Mouse (Mus musculus) kidney, adult 2 months (tissue): Measurements from ENCODE around the gene Hspa5. TPM values are rescaled to one million over a fixed set of nuclear protein-coding genes. Genes with fewer than 3 reads are reported as not detected.
A peak's percentile ranks its signal among the peaks of the same experiment; 100 is the strongest.

ENCODE experiments used
- DNase-seq: peaks from one replicate; pipeline ENCODE4 v3.0.0; 2021
- H3K27ac ChIP-seq: fragments of 200-500 bp; 2 replicates; pipeline ENCODE4 v1.5.1; 2012; ENCODE audit warnings: low read depth, low read length, control low read depth, inconsistent platforms; ENCODE audit not compliant: insufficient read depth
- H3K27me3 ChIP-seq: fragments of 200-500 bp; replicated peaks from 2 replicates; pipeline ENCODE4 v1.6.1; 2012; ENCODE audit warnings: mild to moderate bottlenecking, moderate library complexity, low read length, inconsistent platforms; ENCODE audit not compliant: control insufficient read depth, insufficient read depth
- H3K36me3 ChIP-seq: fragments of 200-500 bp; 2 replicates; pipeline ENCODE4 v1.6.1; 2012; ENCODE audit warnings: mild to moderate bottlenecking, moderate library complexity, low read length, inconsistent platforms; ENCODE audit not compliant: control insufficient read depth, insufficient read depth
- H3K4me1 ChIP-seq: fragments of 200-500 bp; 2 replicates; pipeline ENCODE4 v1.6.1; 2011; ENCODE audit warnings: low read length; ENCODE audit not compliant: control insufficient read depth, insufficient read depth
- H3K4me3 ChIP-seq: fragments of 200-500 bp; 2 replicates; pipeline ENCODE4 v1.5.1; 2011; ENCODE audit warnings: mild to moderate bottlenecking, low read depth, low read length, control low read depth; ENCODE audit not compliant: insufficient read depth
- CTCF ChIP-seq: fragments of 200-500 bp; conservative IDR thresholded peaks from 2 replicates; pipeline ENCODE4 v1.5.1; 2011; ENCODE audit warnings: low read depth, mild to moderate bottlenecking, control low read depth, low read length, moderate library complexity, mixed read lengths; ENCODE audit not compliant: insufficient read depth, insufficient read length
- POLR2A ChIP-seq: fragments of 200-500 bp; IDR thresholded peaks from one replicate; pipeline ENCODE4 v1.6.1; 2011; ENCODE audit warnings: low read depth, low read length, control low read depth
- WGBS: fragments of 180-500 bp; shearing (Covaris S2); methylation state at CpG from one replicate; pipeline ENCODE4 v1.1.7; 2018; 5-methylcytosine and 5-hydroxymethylcytosine counted together
- polyA plus RNA-seq: library from polyadenylated mRNA; depleted of rRNA; stranded (reverse); fragments of >200 nt; gene quantifications from 2 replicates; pipeline ENCODE4 v1.2.3, GENCODE M21; 2012

Hspa5 gene
- polyA plus RNA-seq, 1 experiment = 489 TPM

GRCm38 (mm10) chr2:34741390-34742159 lies 30.2 kb upstream of the Hspa5 start:
- TF ChIP-seq CTCF = no peak
- Histone ChIP-seq H3K4me1 (peaks cover 3% of the 10 kb centered on the region; the same call in 1 of the 2 replicates), H3K27me3 (no peaks in the 10 kb centered on the region), H3K4me3 (no peak overlapping the region), H3K27ac (no peak overlapping the region), H3K36me3 (no peaks in the 10 kb centered on the region)
- WGBS = 88% methylated on average over 12 of the region's 12 CpGs
- DNase-seq = no peak

GRCm38 (mm10) chr2:34742675-34743074 lies 29.1 kb upstream of the Hspa5 start:
- DNase-seq = no peak
- TF ChIP-seq CTCF (no peak), POLR2A (no peak)
- Histone ChIP-seq H3K27me3 (no peaks in the 10 kb centered on the region), H3K36me3 (no peaks in the 10 kb centered on the region), H3K4me3 (no peak overlapping the region), H3K4me1 (peaks cover 3% of the 10 kb centered on the region; the same call in 1 of the 2 replicates), H3K27ac (no peak overlapping the region)
- 82% methylated on average over 8 of the region's 8 CpGs for WGBS

DNA sequence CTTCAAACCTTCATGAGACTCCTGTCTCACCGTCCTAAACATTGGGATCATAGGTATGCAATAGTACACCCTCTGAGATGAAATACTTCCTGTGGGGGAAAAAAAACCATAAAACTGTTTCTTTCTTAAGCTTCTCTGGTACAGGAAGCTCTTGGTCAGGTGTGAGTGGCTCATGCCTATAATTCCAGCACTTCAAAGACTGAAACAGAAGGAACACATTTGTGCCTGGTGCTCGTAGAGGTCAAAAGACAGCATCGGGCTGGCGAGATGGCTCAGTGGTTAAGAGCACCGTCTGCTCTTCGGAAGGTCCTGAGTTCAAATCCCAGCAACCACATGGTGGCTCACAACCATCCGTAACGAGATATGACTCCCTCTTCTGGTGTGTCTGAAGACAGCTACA lies 27.3 kb upstream of the Hspa5 start:
- Histone ChIP-seq H3K27me3 (no peaks in the 10 kb centered on the region), H3K27ac (no peak overlapping the region), H3K4me1 (peaks cover 3% of the 10 kb centered on the region; the same call in 1 of the 2 replicates), H3K36me3 (no peaks in the 10 kb centered on the region), H3K4me3 (no peak overlapping the region)
- WGBS = 87% methylated on average over 8 of the region's 8 CpGs
- no peak for TF ChIP-seq CTCF
- TF ChIP-seq POLR2A = no peak
- DNase-seq = no peak

- no peak overlapping the region for H3K4me3 ChIP-seq
- peaks cover 3% of the 10 kb centered on the region; the same call in 1 of the 2 replicates for H3K4me1 ChIP-seq
- DNase-seq = no peak
- H3K27ac ChIP-seq = no peak overlapping the region
- H3K36me3 ChIP-seq = no peaks in the 10 kb centered on the region
- no peaks in the 10 kb centered on the region for H3K27me3 ChIP-seq
- WGBS = 82% methylated on average over 2 of the region's 2 CpGs
- TF ChIP-seq POLR2A (no peak), CTCF (no peak)
These were observed 26.1 kb upstream of the Hspa5 start for GRCm38 (mm10) chr2:34745673-34746072.

DNA sequence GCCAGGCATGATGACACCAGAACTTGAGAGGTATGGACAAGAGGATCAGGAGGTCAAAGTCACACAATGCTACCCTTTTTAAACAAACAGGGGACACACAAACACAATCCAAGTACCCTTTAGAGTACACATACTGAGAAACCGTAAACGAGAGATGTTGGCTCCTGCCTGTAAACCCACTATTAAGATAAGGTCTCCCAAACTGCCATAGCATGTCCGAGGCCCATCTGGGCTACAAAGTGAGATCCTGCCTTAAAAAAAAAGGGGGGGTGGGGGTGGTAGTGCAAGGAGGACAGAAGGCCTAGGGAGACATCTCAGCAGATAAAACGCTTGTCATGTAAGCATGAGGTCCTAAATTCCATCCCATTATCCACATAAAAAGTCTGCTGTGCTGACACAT lies 23.3 kb upstream of the Hspa5 start:
- Histone ChIP-seq H3K36me3 (no peaks in the 10 kb centered on the region), H3K27ac (no peak overlapping the region), H3K4me1 (peaks cover 5% of the 10 kb centered on the region; the same call in 1 of the 2 replicates), H3K4me3 (no peak overlapping the region), H3K27me3 (no peaks in the 10 kb centered on the region)
- DNase-seq = no peak
- 90% methylated on average over 4 of the region's 4 CpGs for WGBS
- TF ChIP-seq POLR2A (no peak), CTCF (no peak)

- peaks cover 8% of the 10 kb centered on the region; the same call in 1 of the 2 replicates for H3K4me1 ChIP-seq
- H3K36me3 ChIP-seq = no peaks in the 10 kb centered on the region
- no peak overlapping the region for H3K4me3 ChIP-seq
- H3K27ac ChIP-seq = no peak overlapping the region
- DNase-seq = no peak
- TF ChIP-seq POLR2A (no peak), CTCF (no peak)
- no peaks in the 10 kb centered on the region for H3K27me3 ChIP-seq
- 69% methylated on average over 2 of the region's 2 CpGs for WGBS
These were observed 21.5 kb upstream of the Hspa5 start for GRCm38 (mm10) chr2:34750245-34750644.

DNA sequence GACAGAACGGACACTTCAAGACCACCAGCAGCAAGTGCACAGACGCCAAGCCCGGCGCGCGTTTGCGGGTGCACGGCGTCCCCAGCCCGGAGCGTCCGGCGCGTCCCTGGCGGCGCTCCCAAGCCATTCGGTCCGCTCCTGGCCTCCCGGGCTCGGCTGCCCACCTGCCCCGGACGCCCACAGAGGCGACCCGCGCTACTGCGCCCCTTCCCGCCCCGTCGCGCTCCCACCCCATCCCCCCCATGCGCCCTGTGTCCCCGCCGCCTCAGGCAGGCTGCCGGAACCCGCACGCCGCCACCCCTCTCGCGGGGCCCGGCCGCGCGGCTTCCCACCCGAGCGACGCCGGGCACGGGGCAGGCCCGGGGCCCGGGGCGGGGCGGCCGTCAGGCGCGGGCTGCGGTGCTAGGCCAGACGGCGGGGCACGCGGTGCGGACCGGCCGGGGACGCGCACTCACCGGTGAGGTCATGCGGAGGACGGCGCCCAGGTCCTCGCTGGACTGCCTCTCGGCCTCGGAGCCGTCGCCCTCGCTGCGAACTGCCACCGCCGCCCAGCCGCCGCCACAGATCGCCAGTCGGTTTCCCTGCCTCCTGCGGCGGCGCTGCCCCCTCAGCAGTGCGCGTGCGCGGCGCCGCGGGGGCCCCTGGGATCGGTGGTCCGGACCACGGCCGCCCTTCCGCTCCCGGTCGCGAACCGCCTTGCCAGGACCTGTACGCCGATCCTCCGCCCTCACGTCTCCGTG lies 17.8 kb upstream of the Hspa5 start:
- DNase-seq = peak; percentile 93
- H3K4me1 ChIP-seq = peaks cover 6% of the 10 kb centered on the region; the same call in 1 of the 2 replicates
- peak overlapping the region; percentile 94 for H3K4me3 ChIP-seq
- TF ChIP-seq POLR2A (peak; percentile 46), CTCF (no peak)
- H3K36me3 ChIP-seq = no peaks in the 10 kb centered on the region
- peak overlapping the region; percentile 88 for H3K27ac ChIP-seq
- 1% methylated on average over 105 of the region's 106 CpGs for WGBS
- no peaks in the 10 kb centered on the region for H3K27me3 ChIP-seq
